Mouse (Mus musculus) heart, postnatal 36 days (tissue): Measurements from ENCODE around the gene Lrrc36. TPM values are rescaled to one million over a fixed set of nuclear protein-coding genes. Genes with fewer than 3 reads are reported as not detected.

Experiments
- DNase-seq, 2 experiments: peaks; one replicate each; pipeline ENCODE4 v3.0.0; 2021 to 2022
- intact Hi-C: fragments of 180-260 bp; cut with DNase I; formaldehyde crosslinking; loops from one replicate; pipeline ENCODE4 v1.15.1; 2025
- total RNA-seq, 2 experiments: library from RNA; stranded (reverse); gene quantifications; 2 replicates each; pipeline ENCODE4 v1.2.3; 2021

The Lrrc36 gene
- total RNA-seq, result under 1 TPM; 0.41 to 0.56 TPM

DNA sequence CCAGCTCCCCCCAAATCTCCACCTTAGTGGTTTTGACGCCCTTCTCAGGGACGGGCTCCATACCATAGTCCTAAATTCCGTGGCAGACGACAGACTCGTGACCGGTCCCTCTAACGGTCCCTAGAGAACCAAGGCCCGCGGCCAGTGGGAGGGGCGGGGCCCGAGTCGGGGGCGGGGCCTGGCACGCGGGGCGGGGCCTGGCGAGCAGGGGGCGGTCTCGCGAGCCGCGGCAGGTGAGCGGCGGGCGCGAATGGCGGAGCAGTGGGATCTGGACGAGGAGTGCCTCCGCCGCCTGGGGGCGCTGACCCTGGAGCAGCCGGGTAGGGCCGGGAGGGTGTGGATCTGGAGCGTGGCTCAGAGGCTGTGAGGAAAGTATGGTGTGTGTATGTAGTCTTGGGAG, at the start of gene Lrrc36, which contains the start of gene Kctd19:
Lrrc36 (plus strand) TSS at position 181 of the 400 bp plus-strand sequence.
Kctd19 (minus strand) TSS at position 112 of the 400 bp plus-strand sequence.
- intact Hi-C loops, result loop anchor here (2.0 to 5.0 kb wide), 2 partner anchors 39 to 59 kb away; no protein-coding TSS in a partner anchor
- peak; percentile 57 to 62 for DNase-seq

DNA sequence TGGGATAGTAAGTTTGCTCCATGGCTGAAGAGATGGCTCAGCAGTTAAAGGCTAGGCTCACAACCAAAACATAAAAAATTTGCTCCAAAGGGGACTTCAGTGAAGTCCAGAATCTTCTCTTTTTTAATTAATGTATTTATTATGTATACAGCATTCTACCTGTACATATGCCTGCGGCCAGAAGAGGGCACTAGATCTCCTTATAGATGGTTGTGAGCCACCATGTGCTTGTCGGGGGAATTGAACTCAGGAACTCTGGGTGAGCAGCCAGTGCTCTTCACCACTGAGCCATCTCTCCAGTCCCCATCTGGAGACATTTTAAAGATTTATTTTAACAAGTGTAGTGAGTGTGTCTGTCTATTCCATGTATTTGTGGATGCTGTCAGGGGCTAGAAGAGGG, 46.3 kb upstream of the Lrrc36 start:
- DNase-seq, result no peak

DNA sequence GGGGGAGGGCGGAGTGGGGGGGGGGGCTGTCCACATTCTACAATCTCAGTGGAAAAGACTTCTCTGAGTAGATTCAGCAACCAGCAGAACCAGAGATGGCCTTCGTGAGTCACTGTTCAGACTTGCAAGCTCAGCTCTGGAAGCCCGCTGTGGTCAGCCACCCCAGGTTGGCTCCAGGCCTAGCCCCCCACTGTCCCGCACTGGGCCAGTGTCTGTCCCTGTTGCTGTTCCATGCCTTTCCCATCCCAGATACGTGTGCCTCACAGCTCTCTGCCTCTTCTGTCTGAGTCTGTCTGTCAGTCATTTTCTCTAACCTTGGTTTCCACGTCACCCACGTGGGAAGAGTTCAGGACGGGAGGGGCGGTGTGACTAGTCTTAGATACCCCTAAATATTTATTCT, 40.9 kb upstream of the Lrrc36 start:
- intact Hi-C loops, result no loop called here

More for the DNA sequence above, 46.3 kb upstream of the Lrrc36 start:
- intact Hi-C loops, result no loop called here

GRCm38 (mm10) chr8:105373032-105373431, 40.3 kb upstream of the Lrrc36 start, which contains the start of gene Plekhg4:
TSS of gene Plekhg4 (plus strand) at chr8:105373274.
- intact Hi-C loops, result no loop called here
- DNase-seq, result no peak

More for the DNA sequence above, 40.9 kb upstream of the Lrrc36 start:
- no peak for DNase-seq

DNA sequence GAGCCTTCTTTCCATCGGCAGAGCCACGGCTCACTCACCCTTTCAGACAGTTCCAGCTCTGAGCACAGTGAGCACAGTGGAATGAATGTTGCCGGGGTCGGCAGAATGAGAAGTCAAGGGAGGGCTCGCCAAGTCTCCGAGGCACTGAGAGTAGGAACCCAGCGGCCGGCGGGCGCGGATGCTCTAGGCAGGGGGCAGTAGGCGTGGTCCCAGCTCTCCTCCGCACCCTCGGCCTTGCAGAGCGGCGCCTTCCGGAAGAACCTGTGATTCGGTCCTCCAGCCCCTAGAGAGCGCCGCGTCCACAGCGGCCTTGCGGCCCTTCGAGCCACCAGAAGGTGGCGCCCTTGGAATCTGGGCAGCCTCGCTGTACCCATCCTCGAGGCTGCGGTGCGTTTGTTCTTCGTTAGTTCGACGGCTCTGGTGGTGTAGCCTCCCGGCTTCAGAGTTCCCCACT, 38.8 kb upstream of the Lrrc36 start:
- intact Hi-C loops, result no loop called here

GRCm38 (mm10) chr8:105378673-105379072, 34.7 kb upstream of the Lrrc36 start:
- DNase-seq, result peak; percentile 34 to 48
- intact Hi-C loops, result no loop called here

More for the DNA sequence above, 38.8 kb upstream of the Lrrc36 start:
- peak in 1 of 2 experiments; percentile 46 for DNase-seq

GRCm38 (mm10) chr8:105380308-105380707, 33.1 kb upstream of the Lrrc36 start:
- no peak for DNase-seq
- intact Hi-C loops, result no loop called here

- no peak for DNase-seq
- intact Hi-C loops, result no loop called here
Measured at GRCm38 (mm10) chr8:105384070-105384469, 29.3 kb upstream of the Lrrc36 start.

DNA sequence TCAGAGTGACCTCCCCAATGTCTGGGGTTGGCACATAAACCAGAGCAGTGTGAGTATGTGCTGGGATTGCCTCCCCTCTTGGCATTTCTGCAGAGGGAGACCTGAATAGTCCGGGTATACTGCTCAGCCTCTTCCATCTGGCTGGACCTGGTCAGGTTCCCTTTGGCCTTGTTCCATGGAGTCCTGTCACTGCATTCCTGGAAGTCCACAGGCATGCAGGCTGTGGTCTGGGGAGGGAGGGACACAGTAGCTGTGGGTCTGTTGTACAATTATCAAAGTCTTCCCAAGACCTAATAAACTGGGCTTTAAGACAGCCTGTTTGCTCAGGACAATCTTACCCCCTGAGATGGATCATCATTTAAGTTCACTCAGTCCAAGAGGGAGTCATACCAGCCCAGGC, 26.2 kb upstream of the Lrrc36 start:
- no peak for DNase-seq
- intact Hi-C loops, result no loop called here

- intact Hi-C loops, result no loop called here
- peak; percentile 39 to 41 for DNase-seq
Measured at GRCm38 (mm10) chr8:105389096-105389495, 24.3 kb upstream of the Lrrc36 start.

- intact Hi-C loops, result no loop called here
- no peak for DNase-seq
Measured at GRCm38 (mm10) chr8:105393089-105393787, 20.1 kb upstream of the Lrrc36 start.

DNA sequence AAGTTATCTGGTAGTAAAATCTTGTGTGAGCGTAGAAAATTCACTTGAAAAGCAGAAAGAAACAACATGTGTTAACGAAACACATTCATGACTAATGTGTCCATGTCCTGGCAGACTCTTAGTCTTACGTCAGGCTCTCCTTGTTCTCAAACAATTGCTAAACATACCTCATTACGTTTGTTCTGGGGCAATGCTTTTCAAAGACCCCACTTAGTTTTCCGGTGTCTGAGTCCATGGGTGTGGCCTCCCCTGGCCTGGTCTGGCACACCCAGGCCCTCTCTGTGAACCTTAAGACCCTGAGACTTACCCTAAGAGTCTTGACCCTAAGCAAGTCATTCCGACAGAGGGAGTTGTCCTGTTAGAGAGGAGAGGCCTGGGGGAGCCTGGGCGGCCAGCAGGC, 19.5 kb upstream of the Lrrc36 start:
- no peak for DNase-seq
- intact Hi-C loops, result no loop called here

DNA sequence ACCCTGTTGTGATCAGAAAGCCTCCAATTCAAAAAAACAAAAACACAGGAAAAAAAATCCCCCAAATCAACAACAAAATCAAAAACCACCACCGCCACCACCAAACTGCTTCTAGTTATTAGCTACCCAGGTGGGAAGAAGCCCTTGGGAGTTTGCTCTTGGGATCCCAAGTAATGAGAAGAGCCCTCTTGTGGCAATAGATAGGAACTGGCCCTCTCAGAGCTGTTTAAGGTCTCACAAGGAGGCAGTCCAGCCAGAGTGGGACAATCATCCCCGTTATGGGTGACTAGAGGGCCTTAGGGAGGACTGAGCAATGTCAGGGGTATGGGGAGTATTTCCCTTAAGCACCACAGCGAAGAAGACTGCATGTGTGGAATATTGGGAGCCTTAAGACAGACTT, 15.6 kb upstream of the Lrrc36 start:
- intact Hi-C loops, result loop anchor here (2.0 kb wide), 2 partner anchors 21 to 39 kb away; no protein-coding TSS in a partner anchor
- DNase-seq, result peak; percentile 41 to 44

GRCm38 (mm10) chr8:105400016-105400415, 13.4 kb upstream of the Lrrc36 start:
- intact Hi-C loops, result no loop called here
- no peak for DNase-seq

- intact Hi-C loops, result no loop called here
- DNase-seq, result no peak
Measured at GRCm38 (mm10) chr8:105403467-105403866, 9.9 kb upstream of the Lrrc36 start.

DNA sequence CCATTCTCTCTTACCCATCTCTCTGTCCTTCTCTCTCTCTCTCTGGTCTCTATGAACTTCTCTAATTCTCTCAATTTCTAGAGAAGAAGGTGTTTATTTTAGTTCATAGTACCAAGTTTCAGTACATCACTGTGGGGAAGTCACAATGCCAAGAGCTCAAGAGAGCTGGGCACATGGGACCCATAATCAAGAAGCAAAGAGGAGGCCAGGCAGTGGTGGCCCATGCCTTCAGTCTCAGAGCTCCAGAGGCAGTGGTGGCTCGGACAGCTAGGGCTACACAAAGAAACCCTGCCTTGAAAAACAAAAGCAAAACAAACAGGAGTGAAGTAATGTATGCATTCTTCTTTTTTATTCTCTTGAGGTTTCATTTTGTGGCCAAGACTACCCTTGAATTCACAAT, 8.9 kb upstream of the Lrrc36 start:
- intact Hi-C loops, result no loop called here

DNA sequence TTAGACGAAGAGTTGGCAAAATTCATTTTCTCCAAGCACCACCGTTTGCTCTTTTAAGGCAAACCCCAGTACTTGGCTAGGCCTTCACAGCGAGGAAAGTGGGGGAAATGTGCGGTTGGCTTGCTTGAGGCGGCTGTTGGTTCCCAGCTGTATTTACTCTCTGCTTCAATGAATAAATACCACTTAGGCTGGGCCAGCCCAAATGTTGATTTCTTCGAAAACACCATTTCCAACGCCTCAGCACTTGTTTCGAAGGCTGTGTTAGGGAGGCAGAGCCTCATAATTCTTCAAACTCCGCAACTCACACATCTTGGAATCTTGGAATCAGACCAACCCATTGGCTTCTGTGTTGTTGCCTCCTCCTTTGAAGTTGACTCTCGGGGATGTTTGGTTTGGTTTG, 7.0 kb upstream of the Lrrc36 start:
- intact Hi-C loops, result no loop called here
- no peak for DNase-seq

More for the DNA sequence above, 8.9 kb upstream of the Lrrc36 start:
- DNase-seq, result no peak

DNA sequence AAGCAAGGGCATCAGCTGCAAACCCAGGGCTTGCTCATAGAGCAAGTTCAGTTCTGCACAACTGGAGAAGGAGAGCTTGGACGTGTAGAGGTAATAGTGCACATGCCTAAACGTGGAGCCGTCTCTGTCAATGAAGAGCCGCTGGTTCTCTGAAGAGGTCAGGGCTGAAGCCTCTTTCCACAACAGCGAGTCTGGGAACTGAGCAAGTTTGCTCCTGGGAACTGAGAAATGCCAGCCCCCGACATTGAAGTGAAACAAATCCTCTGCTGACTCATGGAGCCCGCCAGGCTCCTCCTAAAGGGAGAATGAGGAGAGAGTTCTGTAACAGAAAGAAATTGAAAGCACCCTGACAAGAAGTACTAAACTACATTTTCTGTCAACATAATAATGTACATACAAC, 5.0 kb upstream of the Lrrc36 start:
- DNase-seq, result no peak
- intact Hi-C loops, result no loop called here

DNA sequence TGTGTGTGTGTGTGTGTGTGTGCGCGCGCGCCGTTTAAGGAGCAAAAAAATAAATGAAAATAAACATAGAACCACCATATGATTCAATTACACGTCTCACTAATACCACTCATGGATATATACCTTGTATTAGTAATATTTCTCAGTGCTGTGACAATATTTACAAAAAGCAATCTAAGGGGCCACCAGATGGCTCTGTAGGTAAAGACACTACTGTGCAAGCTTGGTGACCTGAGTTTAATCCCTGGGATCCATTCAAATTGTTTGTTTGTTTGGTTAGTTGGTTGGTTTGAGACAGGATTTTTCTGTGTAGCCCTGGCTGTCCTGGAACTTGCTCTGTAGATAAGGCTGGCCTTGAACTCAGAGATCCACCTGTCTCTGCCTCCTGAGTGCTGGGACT, 3.4 kb upstream of the Lrrc36 start:
- intact Hi-C loops, result loop anchor here (5.0 kb wide), 1 partner anchor 42 kb away; no protein-coding TSS in a partner anchor
- DNase-seq, result no peak

- intact Hi-C loops, result no loop called here
- no peak for DNase-seq
Measured at GRCm38 (mm10) chr8:105418992-105419391, 5.6 kb downstream of the Lrrc36 start.

DNA sequence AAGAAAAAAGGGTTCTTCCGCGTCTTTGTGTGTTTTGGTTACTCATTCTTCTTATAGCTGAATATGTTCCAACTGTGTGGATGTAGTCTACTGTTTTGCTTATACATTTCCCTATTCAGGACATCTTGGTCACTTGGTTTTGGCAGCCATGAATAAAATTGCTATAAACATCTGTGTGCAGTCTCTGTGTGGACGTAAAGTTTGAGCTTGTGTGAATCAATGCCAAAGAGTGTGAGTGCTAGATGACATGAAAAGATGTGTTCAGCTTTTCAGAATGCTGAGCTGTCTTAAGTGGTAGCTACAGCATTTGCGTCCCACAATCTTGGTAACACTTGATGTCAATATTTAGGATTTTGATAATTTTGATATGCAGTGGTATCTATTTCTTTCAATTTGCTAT, 6.4 kb downstream of the Lrrc36 start:
- no peak for DNase-seq
- intact Hi-C loops, result no loop called here

GRCm38 (mm10) chr8:105422006-105422405, 8.6 kb downstream of the Lrrc36 start:
- DNase-seq, result no peak
- intact Hi-C loops, result no loop called here
